Mouse (Mus musculus) ovary, postnatal 36 days (tissue): Measurements from ENCODE around the gene Cilp.
"Not testable (repeated sequence)": the region's sequence is repeated elsewhere in the genome, so short reads cannot be mapped to it uniquely, and the experiment has no call there.

ENCODE experiments used
- DNase-seq: peaks from one replicate; pipeline ENCODE4 v3.0.0; 2022; ENCODE audit warnings: low spot score, mixed read lengths

The Cilp gene

GRCm38 (mm10) chr9:65248377-65248690 is 16.6 kb upstream of the Cilp start:
- no peak for DNase-seq

GRCm38 (mm10) chr9:65252026-65252425 is 13.0 kb upstream of the Cilp start:
- no peak for DNase-seq

DNA sequence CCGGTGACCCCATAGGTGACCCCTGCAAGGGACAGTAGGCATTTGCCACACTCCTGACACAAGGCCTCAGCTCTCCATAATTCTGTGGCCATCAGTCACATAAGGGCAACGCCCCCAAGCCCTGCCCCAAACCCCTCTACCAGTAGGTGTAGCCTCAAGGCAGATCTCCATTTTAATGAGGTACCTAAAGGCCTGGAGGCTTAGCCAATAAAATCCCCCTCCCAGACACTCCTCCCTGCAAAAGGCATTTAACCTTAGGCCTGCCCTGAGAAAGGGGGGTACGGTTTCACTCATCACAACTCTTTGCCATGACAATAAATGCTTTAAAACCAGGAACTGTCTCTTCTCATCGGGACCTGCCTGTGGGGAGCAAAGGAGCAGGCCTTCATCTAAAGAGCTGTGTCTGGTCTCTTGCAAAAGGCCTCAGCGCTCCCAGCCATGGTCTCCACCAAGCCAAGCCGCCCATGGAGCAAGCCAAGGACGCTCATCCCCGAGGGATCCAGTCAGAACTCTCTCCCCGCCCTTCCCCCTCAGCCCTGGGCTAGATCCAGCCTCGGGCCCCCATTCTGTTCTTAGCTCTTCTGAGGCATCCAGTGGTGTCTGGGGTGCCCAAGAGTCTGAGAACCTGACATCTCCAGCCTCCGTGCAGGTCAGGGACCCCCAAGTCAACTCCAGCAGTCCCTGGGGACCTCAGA is 8.9 kb upstream of the Cilp start:
- DNase-seq: no peak

GRCm38 (mm10) chr9:65257218-65257910 is 7.6 kb upstream of the Cilp start:
- DNase-seq: no peak

DNA sequence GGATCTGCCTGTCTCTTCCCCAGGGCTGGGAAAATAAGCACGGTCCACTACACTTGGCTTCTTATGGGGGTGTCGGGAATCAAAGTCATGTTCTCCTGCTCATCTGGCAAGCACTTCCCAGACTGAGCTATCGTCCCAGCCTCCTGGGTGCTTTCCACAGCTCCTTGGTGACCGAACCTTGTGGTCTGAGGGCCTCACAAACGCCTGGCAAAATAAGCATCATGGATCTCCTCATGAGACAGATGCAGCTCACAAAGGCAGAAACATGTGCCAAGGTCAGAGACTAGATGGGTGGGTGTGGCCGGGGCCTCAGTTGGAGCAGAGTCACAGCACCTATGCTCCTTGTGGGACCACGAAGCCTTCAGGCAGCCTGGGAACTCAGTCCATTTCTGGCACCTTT is 5.6 kb upstream of the Cilp start:
- no peak for DNase-seq

DNA sequence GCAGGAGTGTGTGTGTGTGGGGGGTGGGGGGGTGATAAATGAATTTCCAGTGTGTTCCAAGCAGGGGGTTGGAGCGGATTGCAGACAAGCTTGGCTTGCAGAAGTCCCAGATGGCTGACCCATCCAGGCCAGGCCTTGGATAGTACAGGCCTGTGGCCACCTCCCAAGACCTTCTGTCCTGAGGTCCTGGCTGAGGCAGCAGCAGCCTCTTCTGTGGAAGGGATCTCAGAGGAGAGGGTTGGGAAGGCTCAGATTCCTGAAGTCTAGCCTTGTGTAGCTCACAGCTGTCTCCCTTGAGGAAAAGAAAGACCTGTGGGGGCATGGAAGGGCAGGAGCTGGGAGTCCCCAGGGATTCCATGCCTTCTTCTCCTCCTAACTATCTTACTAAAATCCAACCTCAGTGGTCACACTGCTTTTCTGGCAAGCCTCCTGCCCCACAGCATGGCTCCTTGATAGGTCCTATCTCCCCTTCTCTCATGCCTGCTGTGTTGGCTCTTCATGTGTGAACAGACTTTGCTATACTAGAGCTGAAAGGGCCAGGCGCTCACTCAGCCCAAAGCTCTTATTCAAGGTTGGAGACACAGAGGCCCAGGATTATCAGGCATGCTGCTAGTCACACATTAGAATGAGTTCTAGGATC is 3.3 kb upstream of the Cilp start:
- DNase-seq: no peak

DNA sequence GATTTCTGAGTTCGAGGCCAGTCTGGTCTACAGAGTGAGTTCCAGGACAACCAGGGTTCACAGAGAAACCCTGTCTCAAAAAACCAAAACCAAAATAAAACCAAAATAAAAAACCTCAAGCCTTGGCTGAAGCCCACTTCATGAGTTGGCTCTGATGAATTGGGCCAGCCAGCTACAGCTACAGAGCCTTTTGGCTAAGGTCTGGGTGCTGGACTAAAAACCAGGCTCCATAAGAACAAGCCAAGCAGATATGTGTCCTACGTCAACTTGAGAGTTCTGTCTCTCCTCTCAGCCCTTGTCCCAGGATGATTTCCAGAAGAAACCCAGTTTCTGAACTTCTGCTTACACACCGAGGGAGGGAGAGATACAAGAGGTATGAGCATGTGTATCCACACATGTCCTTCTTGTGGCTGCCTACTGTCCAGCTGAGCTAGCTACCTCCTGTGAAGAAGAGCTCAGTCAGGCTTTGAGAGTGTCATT is 2.3 kb upstream of the Cilp start:
- DNase-seq: no peak

DNA sequence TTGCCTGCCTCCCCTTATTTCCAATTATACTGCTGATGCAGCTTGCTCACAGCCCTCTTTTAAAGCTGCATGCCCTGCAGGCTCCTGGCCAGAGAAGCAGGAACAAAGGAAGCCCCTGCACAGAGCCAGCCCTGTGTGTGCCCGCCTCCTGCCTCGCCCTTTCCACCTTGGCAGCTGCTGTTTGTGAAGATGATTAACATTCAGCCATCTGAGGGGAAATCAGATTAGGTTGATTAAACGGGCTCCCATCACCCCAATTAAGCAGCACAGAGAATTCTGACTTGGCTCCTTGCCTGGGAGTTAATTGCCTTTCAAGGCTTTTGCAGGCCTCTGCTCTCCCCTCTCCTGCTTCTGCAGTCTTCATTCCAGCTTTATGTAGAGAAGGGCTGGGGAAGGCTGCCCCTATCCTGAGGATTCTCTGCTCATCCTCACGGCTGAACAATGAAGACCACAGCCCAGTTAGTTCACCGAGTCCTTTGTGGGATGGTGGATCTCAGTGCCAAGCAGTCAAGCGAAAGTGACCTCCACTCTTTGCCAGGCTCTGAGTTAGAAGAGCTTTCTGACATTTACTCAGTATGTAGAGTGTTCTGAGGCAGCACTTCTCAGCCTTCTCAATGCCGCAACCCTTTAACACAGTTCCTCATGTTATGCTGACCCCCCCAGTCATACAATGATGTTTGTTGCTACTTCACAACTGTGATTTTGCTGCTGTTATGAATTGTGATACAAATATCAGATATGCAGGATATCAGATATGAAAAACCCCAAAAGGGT is 2.9 kb downstream of the Cilp start:
- DNase-seq: no peak

DNA sequence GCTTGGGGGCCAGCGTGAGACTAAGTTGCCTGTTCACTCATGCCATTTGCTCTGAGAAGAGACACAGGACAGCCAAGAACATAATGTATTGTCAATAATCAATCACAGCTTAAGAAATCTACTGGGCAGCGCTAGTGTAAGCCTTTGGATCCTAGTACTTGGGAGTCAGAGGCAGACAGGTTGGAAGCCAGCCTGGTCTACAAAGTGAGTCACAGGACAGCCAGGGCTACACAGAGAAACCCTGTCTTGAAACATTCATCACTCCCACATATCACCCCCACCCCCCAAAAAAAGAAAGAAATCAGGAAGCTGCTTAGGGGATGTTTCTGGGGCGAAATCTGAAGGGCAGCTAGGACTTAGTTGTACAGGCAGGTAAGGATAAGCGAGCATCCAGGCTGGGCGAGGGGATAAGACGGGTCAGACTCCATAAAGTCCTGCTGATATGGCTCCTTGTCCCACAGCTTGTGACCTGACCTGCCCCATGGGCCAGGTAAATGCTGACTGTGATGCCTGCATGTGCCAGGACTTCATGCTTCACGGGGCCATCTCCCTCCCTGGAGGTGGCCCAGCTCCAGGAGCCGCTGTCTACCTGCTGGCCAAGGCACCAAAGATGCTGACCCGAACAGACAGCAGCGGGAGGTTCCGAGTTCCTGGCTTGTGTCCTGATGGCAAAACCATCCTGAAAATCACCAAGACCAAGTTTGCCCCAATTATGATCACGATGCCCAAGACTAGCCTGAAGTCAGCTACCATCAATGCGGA is 8.2 kb downstream of the Cilp start:
- DNase-seq: no peak

DNA sequence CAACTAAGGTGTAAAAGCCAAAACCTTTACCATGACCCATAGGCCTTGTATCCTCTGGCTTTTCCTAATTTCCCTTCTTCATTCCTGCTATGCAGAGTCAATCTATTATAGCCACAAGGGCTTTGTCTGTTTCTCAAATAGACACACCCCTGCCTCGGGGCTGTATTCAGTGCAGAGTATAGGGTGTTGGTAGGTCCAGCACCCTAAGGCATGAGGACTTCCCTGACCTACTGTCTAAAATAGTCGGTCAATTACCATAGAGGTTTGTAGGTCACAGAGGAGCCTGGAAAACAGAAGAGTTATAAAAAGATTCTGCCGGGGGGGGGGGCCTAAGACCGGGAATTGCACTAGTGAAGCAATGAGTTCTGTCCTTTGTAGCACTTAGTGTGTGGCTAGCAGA is 8.9 kb downstream of the Cilp start:
- no peak for DNase-seq

DNA sequence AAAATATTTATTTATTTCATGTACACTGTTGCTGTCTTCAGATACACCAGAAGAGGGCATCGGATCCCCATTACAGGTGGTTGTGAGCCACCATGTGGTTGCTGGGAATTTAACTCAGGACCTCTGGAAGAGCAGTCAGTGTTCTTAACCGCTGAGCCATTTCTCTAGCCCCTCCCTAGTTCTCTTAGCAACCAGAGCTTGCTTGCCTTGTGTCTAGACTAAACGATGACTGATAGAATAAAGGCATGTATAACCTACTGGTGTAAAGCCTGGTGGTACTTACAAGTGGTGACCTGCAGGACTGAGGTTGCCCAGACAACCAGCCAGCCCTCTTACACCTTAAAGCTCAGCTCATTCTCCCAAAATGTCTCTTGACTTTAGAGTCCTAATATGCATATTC is 9.9 kb downstream of the Cilp start:
- not testable (repeated sequence) for DNase-seq

GRCm38 (mm10) chr9:65275810-65276530 is 11.0 kb downstream of the Cilp start:
- DNase-seq: no peak

- peak; percentile 25 for DNase-seq
These were observed 16.7 kb downstream of the Cilp start for GRCm38 (mm10) chr9:65281536-65282151.

DNA sequence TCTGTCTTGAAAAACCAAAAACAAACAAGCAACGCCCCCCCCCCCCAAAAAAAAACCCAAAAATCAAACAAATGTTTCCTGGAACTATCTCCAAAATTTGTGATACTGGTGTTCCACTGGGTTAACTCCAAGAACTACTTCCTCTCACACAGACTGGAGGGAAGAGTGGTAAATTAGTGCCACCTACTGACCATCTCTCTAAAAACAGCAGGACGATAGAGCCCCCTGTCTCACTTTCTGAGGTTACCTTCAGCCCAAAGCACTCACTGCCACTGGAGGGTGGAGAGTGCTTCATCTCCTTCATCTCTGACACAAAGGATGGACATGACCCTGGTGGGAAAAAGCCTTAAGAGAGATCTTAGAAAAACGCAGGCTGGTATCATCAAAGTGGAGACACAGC is 18.3 kb downstream of the Cilp start:
- no peak for DNase-seq

DNA sequence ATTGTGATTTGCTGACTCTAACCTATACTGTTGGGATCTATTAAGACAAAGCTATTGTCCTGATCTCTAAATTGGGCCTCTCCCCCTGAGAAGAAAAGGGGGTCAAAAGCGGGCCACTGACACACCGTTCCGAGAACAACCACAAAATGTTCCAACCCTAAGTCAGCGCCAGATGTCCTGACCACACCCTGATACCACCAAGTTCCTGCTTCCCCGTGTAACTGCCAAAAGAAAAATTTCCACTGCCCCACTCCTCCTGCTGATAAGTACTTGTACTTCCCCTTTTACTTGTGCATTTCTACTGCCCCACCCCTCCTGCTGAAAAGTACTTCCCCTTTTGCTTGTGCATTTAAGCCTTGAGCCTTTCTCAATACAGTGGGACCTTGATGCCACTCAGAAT is 23.3 kb downstream of the Cilp start:
- DNase-seq: not testable (repeated sequence)

GRCm38 (mm10) chr9:65289988-65290387 is 25.0 kb downstream of the Cilp start:
- DNase-seq: no peak

GRCm38 (mm10) chr9:65292421-65292820 is 27.4 kb downstream of the Cilp start:
- DNase-seq: no peak

DNA sequence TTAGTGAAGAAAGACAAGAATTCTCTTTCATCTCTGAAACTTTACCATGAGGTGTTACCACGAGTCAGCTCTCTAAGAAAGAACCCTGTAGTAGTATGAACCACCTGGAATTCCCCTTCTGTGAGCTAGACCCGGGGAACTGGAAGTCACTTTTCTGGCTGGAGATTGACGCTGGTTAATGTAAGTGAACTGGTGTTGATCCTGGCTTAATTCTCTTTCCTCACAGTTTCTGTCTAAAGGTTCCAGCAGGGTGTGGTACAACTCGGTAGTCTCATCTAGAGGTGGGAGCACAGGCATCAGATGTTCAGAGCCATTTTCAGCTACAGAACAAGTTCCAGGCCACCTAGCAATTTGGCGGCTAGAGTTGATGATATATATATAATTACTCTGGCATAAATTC is 28.1 kb downstream of the Cilp start:
- DNase-seq: no peak

DNA sequence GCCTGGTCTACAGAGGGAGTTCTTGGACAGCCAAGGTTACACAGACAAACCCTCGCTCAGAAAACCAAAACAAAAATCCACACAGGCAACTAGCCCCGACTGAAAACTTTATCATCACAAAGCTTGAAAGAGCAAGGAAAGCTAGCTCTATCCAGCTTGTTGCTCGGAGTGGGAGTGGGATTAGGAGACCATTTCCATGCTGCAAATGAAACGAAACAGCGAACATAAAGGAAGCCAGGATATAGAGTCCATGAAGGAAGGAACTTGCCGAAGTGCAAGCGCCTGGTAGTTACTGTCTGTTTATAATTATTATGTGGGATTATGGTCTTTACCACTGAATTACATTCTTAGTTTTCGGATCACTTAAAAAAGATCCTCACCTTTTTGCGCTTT is 28.6 kb downstream of the Cilp start:
- DNase-seq: no peak

DNA sequence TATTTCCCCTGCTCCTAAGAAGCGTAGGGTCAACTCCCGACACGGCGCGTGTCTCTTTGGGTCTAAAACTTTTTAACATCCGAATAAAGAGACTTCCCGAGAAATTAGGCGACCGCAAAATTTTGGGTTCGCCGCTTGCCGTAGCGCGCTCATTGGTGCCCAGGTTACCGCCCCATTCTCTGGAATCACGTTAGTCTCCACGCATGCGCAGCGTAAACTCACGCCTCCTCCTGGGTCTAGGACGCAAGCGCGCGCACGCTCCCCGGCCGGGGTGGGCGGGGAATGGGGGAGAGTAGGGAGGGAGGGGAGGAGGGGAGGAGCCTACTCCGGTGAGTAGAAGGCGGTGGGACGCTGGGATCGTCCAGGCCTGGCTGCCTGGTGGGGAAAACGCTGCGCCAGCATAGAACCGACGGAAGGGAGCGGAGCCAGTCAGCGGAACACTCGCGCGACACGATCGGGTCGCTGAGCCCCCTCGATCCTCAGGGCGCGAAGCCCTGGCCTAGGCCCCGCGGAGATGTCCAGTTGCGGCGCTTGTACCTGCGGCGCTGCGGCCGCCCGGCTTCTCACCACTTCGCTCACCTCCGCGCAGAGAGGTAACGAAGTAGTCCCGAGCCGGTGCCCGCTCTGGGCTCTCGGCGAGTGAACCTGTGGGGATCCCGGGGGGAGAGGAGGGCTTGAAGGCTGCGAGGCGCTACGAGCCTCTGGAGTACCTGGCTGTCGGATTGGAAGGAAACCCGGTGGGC is 29.2 kb downstream of the Cilp start, which contains the start of gene Clpx:
Gene Clpx, plus strand, starts transcription at position 288 of the 743 bp plus-strand sequence.
- peak; percentile 98 for DNase-seq
